Mouse (Mus musculus) heart, postnatal 36 days (tissue): ENCODE results near the gene Kdr. TPM values are rescaled to one million over a fixed set of nuclear protein-coding genes. Genes with fewer than 3 reads are reported as not detected.
"Not testable (repeated sequence)": the region's sequence is repeated elsewhere in the genome, so short reads cannot be mapped to it uniquely, and the experiment has no call there.

Experiments used
- DNase-seq, 2 experiments: peaks; one replicate each; pipeline ENCODE4 v3.0.0; 2021 to 2022
- intact Hi-C: fragments of 180-260 bp; cut with DNase I; formaldehyde crosslinking; loops from one replicate; pipeline ENCODE4 v1.15.1; 2025
- total RNA-seq, 2 experiments: library from RNA; stranded (reverse); gene quantifications; 2 replicates each; pipeline ENCODE4 v1.2.3; 2021

Gene Kdr
- total RNA-seq, 2 experiments from 2014 or later = 80.1 to 100 TPM

- intact Hi-C loops = no loop called here
- no peak for DNase-seq
These were observed 15.7 kb downstream of the Kdr start for GRCm38 (mm10) chr5:75962558-75962957.

- intact Hi-C loops = loop anchor here (2.0 kb wide), 1 partner anchor 15 kb away; no protein-coding TSS in a partner anchor
- no peak for DNase-seq
These were observed 16.4 kb downstream of the Kdr start for GRCm38 (mm10) chr5:75961741-75962469.

GRCm38 (mm10) chr5:75959809-75960208 is 18.4 kb downstream of the Kdr start:
- no peak for DNase-seq
- intact Hi-C loops = loop anchor here (2.0 kb wide), 1 partner anchor 13 kb away; no protein-coding TSS in a partner anchor

DNA sequence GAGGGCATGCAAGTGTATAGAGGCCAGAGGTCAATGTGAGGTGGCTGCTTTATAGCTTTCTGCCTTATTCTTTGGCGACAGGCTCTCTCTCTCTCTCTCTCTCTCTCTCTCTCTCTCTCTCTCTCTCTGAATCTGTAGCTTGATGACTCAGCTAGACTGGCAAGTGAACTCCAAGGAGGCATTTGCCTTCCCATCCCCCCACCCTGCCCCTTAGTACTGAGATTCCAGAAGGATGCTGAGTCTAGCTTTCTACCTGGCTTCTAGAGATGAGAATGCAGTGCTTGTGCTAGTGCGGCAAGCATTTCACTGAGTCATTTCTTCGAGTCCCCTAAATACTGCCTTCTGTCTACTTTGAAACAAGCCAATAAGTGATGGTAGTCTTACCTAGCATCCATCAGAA is 21.7 kb downstream of the Kdr start:
- intact Hi-C loops = no loop called here
- DNase-seq = no peak

GRCm38 (mm10) chr5:75955876-75956275 is 22.4 kb downstream of the Kdr start:
- intact Hi-C loops = no loop called here
- DNase-seq = no peak

DNA sequence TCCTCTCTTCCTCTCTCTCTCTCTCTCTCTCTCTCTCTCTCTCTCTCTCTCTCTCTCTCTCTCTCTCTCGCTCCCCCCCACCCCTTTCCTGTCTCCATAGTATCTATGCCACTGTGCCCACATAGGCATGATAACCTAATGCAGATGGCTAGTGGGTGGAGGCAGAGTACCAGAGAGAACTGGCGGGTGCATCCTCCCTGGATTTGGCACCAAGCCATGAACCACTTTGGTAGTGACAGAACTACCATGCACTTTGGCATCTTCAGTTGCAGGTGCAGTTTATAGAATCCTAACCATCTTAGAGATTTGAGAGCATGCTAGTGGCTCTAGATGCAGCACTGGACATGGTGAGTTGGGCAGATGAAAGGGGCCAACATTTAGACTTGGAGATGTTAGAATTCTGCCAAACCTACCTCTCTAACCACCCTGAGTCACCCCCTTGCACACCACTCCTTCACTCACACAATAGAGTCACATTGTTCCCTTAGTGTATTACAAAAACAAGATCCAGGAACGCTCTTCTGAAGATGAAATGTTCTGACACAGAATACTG is 23.4 kb downstream of the Kdr start:
- intact Hi-C loops = no loop called here
- no peak for DNase-seq

GRCm38 (mm10) chr5:75954218-75954617 is 24.0 kb downstream of the Kdr start:
- no peak for DNase-seq
- intact Hi-C loops = no loop called here

GRCm38 (mm10) chr5:75952131-75952795 is 26.0 kb downstream of the Kdr start:
- intact Hi-C loops = no loop called here
- DNase-seq = no peak

- DNase-seq = no peak
- intact Hi-C loops = no loop called here
These were observed 27.4 kb downstream of the Kdr start for GRCm38 (mm10) chr5:75950866-75951265.

GRCm38 (mm10) chr5:75945394-75945793 is 32.9 kb downstream of the Kdr start:
- intact Hi-C loops = loop anchor here (2.0 kb wide), 1 partner anchor 29 kb away; no protein-coding TSS in a partner anchor
- DNase-seq = no peak

DNA sequence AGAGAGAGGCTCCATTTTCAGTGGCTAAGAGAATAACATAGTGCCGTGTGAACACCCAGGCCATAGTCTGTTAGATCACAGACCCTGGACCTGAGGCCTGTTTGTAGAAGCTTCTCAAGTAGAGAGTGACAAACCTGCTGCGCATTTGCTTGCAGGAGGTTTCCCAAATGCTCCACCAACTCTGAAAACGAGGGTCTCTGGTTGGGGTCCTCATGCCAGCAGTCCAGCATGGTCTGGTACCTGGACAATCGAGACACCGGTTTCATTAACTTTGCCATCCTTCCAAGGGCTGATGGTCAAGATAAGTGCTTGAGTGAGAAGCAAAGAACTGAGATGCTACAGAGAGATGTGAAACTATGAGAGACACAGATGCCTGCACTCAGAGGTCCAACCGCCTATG is 35.0 kb downstream of the Kdr start:
- intact Hi-C loops = no loop called here

DNA sequence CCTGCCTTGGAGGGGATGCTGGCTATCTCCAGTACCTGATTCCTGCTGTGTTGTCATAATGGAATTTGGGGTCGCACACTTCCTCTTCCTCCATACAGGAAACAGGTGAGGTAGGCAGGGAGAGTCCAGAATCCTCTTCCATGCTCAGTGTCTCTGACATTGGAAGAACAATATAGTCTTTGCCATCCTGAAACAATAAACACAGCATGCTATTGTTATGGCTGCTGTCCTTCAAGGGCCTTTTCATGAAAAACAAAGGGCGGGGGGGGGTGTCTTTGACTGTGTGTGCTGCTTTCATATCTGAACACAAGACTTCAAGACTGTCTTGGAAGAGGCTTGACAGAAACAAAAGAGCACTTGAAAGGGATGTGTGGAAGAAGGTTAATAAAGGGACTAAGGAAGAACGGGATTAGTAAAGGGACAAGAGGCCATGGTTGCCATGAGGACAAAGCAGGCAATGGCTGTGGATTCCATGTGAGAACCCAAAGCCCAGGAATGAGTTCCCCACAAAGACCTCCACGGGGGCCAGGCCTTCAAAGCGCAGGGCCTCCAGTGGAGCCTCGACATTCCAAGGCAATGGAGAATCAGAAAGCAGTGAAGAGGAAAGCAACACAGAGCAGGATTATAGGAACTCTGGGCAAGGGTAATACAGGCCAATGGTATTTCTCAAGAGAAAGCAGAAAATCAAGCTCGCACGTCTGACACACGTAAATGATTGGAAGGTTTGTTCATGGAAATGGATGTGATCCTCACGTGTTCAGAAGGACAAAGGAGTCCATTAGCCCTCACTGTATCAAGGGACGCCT is 36.3 kb downstream of the Kdr start:
- no peak for DNase-seq
- intact Hi-C loops = no loop called here

More for the DNA sequence above, 35.0 kb downstream of the Kdr start:
- DNase-seq = no peak

GRCm38 (mm10) chr5:75939144-75939732 is 39.0 kb downstream of the Kdr start:
- DNase-seq = no peak
- intact Hi-C loops = no loop called here

DNA sequence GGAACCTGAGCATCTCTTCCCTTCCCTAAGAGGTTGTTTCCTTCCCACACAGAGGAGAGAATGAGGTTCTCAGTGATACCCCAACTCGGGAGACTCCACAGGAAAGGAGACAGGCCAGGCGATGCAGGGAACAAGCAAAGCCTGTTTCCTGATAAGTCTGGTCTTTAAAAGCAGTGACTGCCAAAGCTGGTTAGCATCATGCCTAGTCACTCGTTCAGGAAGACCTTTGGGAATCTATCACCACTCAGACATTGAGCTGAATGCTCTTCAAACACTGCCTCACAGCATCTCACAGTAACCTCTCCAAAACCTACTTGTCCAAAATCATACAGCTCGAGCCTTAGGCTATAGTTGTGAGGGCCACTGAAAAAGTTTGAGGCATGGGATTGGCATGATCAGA is 40.2 kb downstream of the Kdr start:
- intact Hi-C loops = no loop called here
- DNase-seq = no peak

GRCm38 (mm10) chr5:75936223-75936622 is 42.0 kb downstream of the Kdr start:
- no peak for DNase-seq
- intact Hi-C loops = no loop called here

- no peak for DNase-seq
- intact Hi-C loops = loop anchor here (2.0 kb wide), 1 partner anchor 58 kb away; no protein-coding TSS in a partner anchor
These were observed 43.0 kb downstream of the Kdr start for GRCm38 (mm10) chr5:75935225-75935624.

DNA sequence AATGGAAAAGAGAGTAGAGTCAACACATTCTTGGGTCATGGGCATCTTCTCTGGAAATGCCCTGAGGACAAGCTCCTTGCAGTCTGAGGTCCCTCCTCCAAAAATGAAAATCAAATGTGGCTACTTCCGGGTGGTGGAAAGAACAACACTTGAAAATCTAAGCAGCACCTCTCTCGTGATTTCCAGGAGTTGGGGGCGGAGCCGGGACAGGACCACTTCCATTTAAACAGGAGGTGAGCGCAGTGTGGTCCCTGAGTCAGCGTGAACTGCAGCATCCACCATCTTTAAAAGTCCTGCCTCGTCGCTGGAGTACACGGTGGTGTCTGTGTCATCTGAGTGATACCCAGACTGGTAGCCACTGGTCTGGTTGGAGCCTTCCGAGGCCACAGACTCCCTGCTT is 44.1 kb downstream of the Kdr start:
- no peak for DNase-seq
- intact Hi-C loops = loop anchor here (2.0 kb wide), 1 partner anchor 57 kb away; no protein-coding TSS in a partner anchor

DNA sequence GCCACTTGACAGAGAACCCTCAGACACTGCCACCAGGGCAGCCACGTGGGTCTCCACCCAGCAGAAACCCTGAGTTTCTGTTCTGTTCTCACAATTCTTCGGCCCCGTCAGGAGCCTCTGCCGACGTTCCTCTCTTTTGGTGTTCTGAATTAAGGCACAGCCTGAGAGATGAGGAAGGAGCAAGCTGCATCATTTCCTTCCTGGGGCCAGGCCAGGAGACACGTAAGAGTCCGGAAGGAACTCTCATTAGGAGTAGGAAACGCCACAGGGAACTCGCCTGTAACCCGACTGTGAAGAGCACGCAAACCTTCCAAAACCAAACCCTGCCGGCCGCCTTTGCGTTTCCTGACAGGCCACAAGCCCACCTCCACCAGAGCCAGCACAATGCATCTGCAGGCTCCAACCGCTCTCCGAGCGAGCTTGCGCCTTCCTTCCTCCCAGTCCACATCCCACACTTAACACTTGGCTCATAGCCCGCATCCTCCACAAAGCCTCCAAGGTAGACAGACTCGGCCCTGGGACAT is 44.7 kb downstream of the Kdr start:
- peak; percentile 87 to 89 for DNase-seq
- intact Hi-C loops = loop anchor here (1.0 to 2.0 kb wide), 2 partner anchors 10 to 57 kb away; no protein-coding TSS in a partner anchor

- DNase-seq, intact Hi-C loops: not testable (repeated sequence)
These were observed 46.8 kb downstream of the Kdr start for GRCm38 (mm10) chr5:75931458-75931857.

GRCm38 (mm10) chr5:75929960-75930359 is 48.3 kb downstream of the Kdr start:
- intact Hi-C loops = no loop called here

More at GRCm38 (mm10) chr5:75929960-75930359, 48.3 kb downstream of the Kdr start:
- DNase-seq = no peak
